Mouse (Mus musculus) T-cell, adult 2 months (primary cell): ENCODE measurements around the gene Cdkn1a.
"Not testable (repeated sequence)": the region's sequence is repeated elsewhere in the genome, so short reads cannot be mapped to it uniquely, and the experiment has no call there.

Experiments used
- DNase-seq: peaks from one replicate; pipeline ENCODE4 v3.0.0; 2022; ENCODE audit warnings: low spot score

Cdkn1a gene

GRCm38 (mm10) chr17:29059581-29059980 lies 31.2 kb upstream of the Cdkn1a start:
- DNase-seq = no peak

GRCm38 (mm10) chr17:29060946-29061345 lies 29.8 kb upstream of the Cdkn1a start:
- DNase-seq = no peak

- DNase-seq = no peak
Observed at GRCm38 (mm10) chr17:29062119-29063035, 28.4 kb upstream of the Cdkn1a start.

GRCm38 (mm10) chr17:29063121-29063987 lies 27.4 kb upstream of the Cdkn1a start:
- DNase-seq = no peak

- DNase-seq = no peak
Observed at GRCm38 (mm10) chr17:29063988-29064285, 26.8 kb upstream of the Cdkn1a start.

GRCm38 (mm10) chr17:29065245-29065940 lies 25.4 kb upstream of the Cdkn1a start:
- no peak for DNase-seq

- DNase-seq = no peak
Observed at GRCm38 (mm10) chr17:29065971-29066370, 24.8 kb upstream of the Cdkn1a start.

- not testable (repeated sequence) for DNase-seq
Observed at GRCm38 (mm10) chr17:29067416-29067815, 23.4 kb upstream of the Cdkn1a start.

DNA sequence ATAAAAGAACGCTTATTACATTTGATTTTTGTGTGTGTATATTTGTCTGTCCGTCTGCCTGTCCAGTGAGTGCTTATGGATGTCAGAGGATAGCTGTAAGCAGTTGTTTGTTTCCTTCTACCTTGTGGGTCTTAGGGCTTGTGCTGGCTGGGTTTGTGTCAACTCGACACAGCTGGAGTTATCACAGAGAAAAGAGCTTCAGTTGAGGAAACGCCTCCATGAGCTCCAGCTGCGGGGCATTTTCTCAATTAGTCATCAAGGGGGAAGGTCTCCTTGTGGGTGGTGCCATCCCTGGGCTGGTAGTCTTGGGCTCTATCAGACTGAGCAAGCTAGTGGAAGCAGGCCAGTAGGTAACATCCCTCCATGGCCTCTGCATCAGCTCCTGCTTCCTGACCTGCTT lies 22.9 kb upstream of the Cdkn1a start:
- DNase-seq = no peak

GRCm38 (mm10) chr17:29069063-29069462 lies 21.7 kb upstream of the Cdkn1a start:
- DNase-seq = no peak

GRCm38 (mm10) chr17:29071820-29072219 lies 19.0 kb upstream of the Cdkn1a start:
- no peak for DNase-seq

DNA sequence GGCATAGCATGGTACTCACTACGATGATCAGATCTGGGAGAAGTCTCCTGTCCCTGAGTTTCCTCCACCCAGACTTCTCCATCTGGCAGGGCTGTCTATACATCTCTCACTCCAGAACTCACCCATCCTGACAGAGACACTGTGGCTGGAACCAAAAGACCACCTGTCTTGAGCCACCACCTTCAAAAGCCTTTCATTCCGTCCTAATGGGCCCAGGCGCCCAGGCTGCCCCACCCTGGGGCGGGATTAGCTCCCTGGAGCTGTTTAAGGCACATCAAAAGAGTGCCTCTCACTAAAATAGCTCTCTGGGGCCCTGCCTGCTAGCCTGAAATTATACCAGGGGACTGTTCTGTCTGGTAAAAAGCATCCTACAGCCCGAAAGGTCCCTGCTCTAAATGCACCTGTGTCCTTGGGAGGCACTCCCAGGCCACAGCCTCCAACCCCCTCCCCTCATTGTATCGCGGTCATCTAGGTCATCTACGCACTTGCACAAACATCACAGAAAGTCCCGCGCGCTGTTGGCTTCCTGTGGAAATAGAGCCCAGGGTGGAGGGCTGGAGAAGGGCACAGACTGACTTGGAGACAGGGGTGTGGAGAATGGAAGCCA lies 18.0 kb upstream of the Cdkn1a start:
- DNase-seq = no peak

- DNase-seq = no peak
Observed at GRCm38 (mm10) chr17:29073313-29073712, 17.5 kb upstream of the Cdkn1a start.

GRCm38 (mm10) chr17:29074085-29074484 lies 16.7 kb upstream of the Cdkn1a start:
- DNase-seq = no peak

DNA sequence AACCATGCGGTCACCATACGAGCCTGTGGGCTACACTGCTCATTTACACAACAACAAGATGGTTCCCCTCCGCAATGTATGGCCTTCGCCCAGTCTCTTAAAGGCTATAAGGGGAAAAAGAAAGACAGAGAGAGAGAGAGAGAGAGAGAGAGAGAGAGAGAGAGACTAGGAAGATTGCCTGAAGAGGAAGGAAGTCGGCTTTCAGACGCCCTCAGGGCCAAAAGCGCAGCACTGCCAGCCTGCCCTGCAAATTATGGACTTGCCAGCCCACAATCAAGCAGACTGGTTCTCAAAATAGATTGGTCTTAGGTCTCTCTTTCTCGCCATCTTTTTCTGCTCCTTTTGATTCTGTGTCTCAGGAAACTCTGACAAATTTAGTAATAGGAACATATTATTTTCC lies 14.5 kb upstream of the Cdkn1a start:
- DNase-seq = no peak

GRCm38 (mm10) chr17:29077786-29078509 lies 12.8 kb upstream of the Cdkn1a start:
- DNase-seq = no peak

DNA sequence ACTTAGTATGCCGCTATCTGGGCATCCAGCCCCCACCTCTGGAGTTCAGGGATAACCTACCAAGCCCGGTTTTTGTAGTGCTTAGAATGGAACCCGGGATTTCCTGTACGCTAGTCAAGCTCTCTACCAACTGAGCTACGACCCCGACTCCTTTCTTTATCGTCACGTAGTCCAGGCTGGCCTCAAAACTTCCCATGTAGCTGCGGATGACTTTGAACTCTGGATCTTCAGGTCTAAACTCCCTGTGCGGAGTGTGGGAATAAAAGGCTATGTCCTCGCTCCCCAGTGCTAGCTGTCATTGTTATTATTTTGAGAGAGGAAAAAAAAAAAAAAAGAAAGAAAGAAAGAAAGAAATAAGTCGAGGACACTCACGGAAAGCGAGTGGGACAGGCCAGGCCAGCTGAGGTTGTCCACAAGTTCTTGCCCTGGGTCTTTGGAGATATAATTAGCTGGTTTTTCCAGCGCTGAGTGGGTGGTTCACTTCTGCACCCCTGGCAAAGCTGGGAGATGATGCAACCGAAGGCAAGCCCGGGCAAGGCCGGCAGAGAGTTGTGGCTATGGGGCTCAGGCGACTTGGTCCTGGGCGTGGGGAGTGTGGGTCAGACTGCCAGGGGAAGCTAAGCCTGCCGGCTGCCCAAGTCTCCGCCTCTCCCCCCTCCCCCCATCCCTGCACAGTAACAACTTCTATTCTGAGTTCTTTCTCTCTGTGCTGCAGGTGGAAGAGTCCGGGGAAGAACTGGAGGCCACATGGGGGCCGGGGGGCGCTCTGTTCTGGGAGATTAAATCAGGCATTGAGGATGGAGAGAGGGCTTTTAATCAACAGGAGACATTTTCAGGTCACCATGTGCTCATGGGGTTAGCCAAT lies 12.0 kb upstream of the Cdkn1a start:
- DNase-seq = no peak

DNA sequence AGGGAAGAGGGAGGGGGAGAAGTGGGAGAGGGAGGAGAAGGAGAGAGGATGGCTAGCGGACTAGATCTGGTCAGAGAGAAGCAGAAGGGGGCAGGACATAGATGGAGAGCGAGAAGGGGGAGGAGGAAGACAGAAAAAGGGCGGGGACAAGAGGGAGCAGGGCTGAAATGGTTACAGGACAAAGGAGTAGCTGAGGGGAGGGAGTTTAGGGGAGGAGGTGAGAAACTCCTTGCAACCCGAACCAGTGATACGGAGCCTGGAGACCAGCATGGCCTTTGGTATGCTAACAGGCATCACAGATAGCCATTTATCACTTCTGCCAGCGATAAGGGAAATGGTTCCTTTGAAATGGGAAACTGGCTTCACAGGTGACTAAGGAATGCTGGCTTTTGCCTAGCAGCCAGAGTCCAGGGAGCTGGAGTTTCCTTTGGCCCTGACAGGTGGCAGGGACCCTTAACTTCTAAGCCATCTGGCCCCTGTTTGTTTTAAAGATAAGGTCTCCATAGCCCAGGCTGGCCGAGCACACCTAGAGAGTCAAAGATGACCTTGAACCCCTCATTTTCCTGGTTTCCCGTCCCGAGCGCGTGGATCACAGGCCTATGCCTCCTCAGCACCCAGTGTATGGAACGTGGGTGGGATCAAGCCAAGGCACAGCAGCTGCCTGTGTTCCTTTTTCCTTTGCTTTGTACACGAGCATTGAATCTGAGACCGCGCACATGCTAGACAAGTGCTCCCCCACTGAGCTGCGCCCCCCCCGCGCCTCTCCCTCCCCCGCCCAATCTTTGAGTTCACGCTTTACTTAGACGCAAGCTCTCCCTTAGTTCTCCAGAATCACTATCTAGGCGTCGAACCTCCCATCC lies 9.8 kb upstream of the Cdkn1a start:
- no peak for DNase-seq

DNA sequence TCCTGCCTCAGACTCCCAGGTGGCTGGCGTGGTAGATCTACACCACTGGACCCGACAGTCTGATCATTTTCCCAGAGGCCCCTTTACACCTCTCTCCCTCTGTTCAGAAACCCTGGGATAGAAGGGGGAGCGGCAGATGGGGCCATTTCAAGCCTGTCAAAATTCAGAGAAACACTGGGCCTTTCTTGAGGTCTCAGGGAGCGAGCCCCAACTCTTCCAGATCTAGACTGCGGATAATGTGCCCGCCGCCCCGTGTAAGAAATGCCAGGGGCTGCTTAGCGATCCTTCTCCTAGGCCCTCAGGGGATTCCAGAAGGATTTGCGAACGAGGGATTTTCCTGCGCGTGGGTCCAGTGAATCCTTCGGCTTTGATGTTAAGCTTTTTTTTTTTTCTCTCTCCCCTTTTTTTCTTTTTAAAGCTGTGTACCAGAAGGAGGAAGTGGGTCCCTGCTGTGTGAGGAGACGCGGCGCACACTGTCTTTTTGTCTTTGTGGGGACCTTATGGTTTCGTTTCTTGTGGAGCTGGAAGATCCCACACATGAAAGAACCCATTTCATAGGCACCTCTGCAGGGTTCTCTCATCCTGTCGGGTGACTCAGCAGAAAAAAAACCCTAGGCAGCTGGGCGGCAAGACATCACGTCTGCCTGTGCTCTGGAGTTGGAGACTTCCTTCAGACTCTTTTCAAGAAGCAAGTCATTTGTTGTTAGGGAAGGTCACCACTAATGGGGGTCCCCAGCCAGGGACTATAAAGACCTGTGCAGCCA lies 9.0 kb upstream of the Cdkn1a start:
- peak; percentile 76 for DNase-seq
